Mouse (Mus musculus): ENCODE data around the gene Slamf9. TPM values are rescaled to one million over a fixed set of nuclear protein-coding genes. Genes with fewer than 3 reads are reported as not detected.

The Slamf9 gene
- polyA plus RNA-seq, 1 experiment from 2014 or later = not detected

DNA sequence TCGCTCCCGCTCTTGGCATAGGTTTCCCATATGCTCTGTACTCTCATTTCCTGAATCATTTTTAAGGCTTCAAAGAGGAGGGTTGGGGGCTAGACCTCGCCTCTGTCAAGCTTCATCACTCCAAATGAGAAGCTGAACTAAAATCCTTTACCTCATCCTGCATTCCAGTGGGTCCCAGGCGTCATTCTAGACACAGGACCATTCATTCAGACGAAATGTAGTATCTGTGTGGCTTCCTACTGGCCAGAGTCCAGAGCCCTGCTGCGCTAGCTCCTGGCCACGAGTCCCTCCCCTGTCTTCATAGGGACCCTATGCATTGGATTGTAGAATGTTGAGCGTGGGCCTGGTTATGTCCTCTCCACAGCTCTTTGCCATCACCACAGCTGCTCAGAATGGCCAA lies 29.6 kb downstream of the Slamf9 start:
- Histone ChIP-seq H3K9ac (no peak overlapping the region), H3K36me3 (peaks cover 9% of the 10 kb centered on the region; the same call in 1 of the 2 replicates), H3K9me3 (no peaks in the 10 kb centered on the region), H3K4me2 (peak overlapping the region; percentile 11; the same call in 1 of the 2 replicates), H3K4me1 (peaks cover 61% of the 10 kb centered on the region), H3K27ac (peak overlapping the region; percentile 73; the same call in 1 of the 2 replicates), H3K4me3 (no peak overlapping the region), H3K27me3 (peaks cover 25% of the 10 kb centered on the region)
- 58% methylated on average over 8 of the region's 8 CpGs for WGBS
- no peak for ATAC-seq (ENCODE audit: insufficient number of reproducible peaks, insufficient read depth, low FRiP score, low TSS enrichment, low read depth)

DNA sequence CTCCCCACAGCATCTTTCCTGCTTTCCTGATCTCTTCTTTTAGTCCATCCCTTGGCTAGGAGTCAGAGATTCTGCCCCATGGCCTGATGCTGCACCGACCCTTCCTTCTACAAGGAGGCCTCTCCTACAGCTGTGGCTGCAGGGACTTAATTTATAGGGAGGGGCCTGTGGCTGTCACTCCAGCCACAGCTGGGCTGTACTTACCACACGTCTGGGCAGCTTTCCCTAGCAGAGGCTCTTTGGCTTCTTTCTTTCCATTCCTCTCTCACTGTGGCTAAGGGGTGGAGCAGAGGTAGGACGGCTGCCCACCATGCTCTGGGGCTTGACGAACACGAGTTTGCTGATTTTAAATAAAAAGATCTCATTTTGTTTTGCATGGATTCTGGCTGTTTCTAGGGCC lies 31.8 kb downstream of the Slamf9 start:
- Histone ChIP-seq H3K4me1 (peaks cover 48% of the 10 kb centered on the region), H3K27ac (peak overlapping the region; percentile 11; the same call in 1 of the 2 replicates)
- no peak for ATAC-seq (ENCODE audit: insufficient number of reproducible peaks, insufficient read depth, low FRiP score, low TSS enrichment, low read depth)

DNA sequence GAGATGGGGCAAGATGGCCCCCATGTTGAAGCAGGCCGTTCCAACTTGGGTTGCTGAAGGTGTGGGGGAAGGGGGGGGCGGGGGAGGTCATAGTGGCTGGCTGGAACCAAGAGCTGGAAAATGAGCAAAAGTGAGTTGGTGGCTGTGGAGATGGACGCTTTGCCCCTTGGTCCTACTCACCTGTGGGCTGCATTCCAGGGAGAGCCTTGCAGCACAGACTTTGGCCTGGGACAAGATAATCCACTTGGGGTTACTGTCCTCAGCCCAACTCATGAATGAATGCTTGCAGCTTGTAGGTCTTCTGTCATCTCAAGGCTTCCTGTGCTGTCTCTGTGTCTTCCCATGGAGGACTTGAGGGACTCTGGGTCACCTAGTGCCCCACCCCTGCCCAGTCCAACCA lies 32.5 kb downstream of the Slamf9 start:
- peaks cover 47% of the 10 kb centered on the region for H3K4me1 ChIP-seq
- H3K9me3 ChIP-seq = no peaks in the 10 kb centered on the region
- ATAC-seq (ENCODE audit: insufficient number of reproducible peaks, insufficient read depth, low FRiP score, low TSS enrichment, low read depth) = no peak
- no peaks in the 10 kb centered on the region for H3K27me3 ChIP-seq
- no peak overlapping the region for H3K4me2 ChIP-seq
- H3K27ac ChIP-seq = 0 out of 2 replicates have a peak overlapping the region, but pooled peaks have one; percentile 11
- H3K36me3 ChIP-seq = peaks cover 9% of the 10 kb centered on the region; the same call in 1 of the 2 replicates
- H3K4me3 ChIP-seq = no peak overlapping the region
- no peak overlapping the region for H3K9ac ChIP-seq
- WGBS = 87% methylated on average over 3 of the region's 3 CpGs

More for the DNA sequence above, 31.8 kb downstream of the Slamf9 start:
- H3K9me3 ChIP-seq = no peaks in the 10 kb centered on the region
- H3K27me3 ChIP-seq = peaks cover 6% of the 10 kb centered on the region; the same call in 1 of the 2 replicates
- peaks cover 9% of the 10 kb centered on the region; the same call in 1 of the 2 replicates for H3K36me3 ChIP-seq
- no peak overlapping the region for H3K9ac ChIP-seq
- 45% methylated on average over 5 of the region's 5 CpGs for WGBS
- H3K4me3 ChIP-seq = no peak overlapping the region
- H3K4me2 ChIP-seq = no peak overlapping the region

DNA sequence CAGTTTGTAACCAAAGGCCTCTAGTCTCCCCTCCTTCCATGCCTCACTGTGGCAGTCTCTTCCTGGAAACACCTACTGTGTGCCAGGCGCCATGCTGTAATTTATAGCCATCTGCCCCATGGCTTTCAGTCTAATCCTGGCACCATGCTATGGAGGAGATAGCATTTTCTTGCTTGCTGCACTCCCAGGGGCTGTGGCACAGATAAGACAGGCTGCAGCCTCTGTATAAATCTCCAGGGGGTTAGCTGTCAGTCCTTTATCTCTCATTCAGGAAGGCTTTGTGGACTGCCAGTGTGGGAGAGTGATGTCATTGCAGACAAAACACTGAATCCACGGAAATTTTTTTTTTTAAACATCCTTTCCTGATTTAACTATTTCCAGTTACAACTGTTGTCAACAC lies 33.0 kb downstream of the Slamf9 start:
- Histone ChIP-seq H3K9me3 (no peaks in the 10 kb centered on the region), H3K9ac (no peak overlapping the region), H3K4me3 (no peak overlapping the region), H3K36me3 (peaks cover 9% of the 10 kb centered on the region; the same call in 1 of the 2 replicates), H3K27me3 (no peaks in the 10 kb centered on the region), H3K4me2 (no peak overlapping the region), H3K4me1 (peaks cover 46% of the 10 kb centered on the region), H3K27ac (no peak overlapping the region)
- 52% methylated on average over 2 of the region's 2 CpGs for WGBS
- no peak for ATAC-seq (ENCODE audit: insufficient number of reproducible peaks, insufficient read depth, low FRiP score, low TSS enrichment, low read depth)

DNA sequence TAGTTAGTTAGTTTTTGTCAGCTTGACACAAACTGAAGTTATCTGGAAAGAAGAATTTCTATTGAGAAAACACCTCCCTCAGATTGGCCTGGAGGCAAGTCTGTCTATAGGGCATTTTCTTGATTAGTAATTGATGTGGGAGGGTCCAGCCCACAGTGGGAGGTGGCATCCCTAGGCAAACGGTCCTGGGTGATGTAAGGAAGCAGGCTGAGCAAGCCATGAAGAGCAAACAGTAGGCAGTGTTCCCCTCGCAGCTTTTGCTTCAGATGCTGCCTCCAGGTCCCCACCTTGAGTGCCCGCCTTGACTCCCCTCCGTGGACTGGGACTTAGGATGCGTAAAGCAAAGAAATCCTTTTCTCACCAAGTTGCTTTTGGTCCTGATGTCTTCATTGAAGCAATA lies 34.1 kb downstream of the Slamf9 start:
- Histone ChIP-seq H3K27me3 (no peaks in the 10 kb centered on the region), H3K9ac (no peak overlapping the region), H3K4me3 (no peak overlapping the region), H3K9me3 (no peaks in the 10 kb centered on the region), H3K4me2 (no peak overlapping the region), H3K27ac (no peak overlapping the region), H3K36me3 (peaks cover 9% of the 10 kb centered on the region; the same call in 1 of the 2 replicates), H3K4me1 (peaks cover 47% of the 10 kb centered on the region)
- no peak for ATAC-seq (ENCODE audit: insufficient number of reproducible peaks, insufficient read depth, low FRiP score, low TSS enrichment, low read depth)
- 73% methylated on average over 5 of the region's 5 CpGs for WGBS

DNA sequence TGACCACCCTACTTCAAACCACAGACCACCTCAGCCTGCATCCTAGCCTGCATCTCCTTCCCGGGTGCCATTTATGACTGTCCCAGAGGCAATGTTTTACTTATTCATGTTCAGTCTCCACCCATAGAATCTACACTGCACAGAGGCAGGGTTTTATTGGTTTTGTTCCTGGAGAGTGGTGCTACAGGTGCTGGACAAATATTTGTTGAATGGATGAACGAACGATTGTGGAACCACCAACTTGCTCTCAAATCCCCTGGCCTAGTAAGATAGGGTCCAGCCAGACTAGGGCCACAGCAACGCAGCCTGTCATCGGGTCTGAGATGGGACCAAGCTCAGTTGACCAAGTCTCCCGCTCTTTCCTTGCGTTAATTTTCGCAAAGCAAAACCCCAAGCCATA lies 34.8 kb downstream of the Slamf9 start:
- Histone ChIP-seq H3K4me2 (no peak overlapping the region; the same call in 1 of the 2 replicates), H3K36me3 (peaks cover 8% of the 10 kb centered on the region; the same call in 1 of the 2 replicates), H3K9me3 (no peaks in the 10 kb centered on the region), H3K4me3 (no peak overlapping the region), H3K27ac (no peak overlapping the region), H3K4me1 (peaks cover 41% of the 10 kb centered on the region), H3K27me3 (no peaks in the 10 kb centered on the region), H3K9ac (no peak overlapping the region)
- WGBS = 45% methylated on average over 8 of the region's 8 CpGs
- no peak for ATAC-seq (ENCODE audit: insufficient number of reproducible peaks, insufficient read depth, low FRiP score, low TSS enrichment, low read depth)

DNA sequence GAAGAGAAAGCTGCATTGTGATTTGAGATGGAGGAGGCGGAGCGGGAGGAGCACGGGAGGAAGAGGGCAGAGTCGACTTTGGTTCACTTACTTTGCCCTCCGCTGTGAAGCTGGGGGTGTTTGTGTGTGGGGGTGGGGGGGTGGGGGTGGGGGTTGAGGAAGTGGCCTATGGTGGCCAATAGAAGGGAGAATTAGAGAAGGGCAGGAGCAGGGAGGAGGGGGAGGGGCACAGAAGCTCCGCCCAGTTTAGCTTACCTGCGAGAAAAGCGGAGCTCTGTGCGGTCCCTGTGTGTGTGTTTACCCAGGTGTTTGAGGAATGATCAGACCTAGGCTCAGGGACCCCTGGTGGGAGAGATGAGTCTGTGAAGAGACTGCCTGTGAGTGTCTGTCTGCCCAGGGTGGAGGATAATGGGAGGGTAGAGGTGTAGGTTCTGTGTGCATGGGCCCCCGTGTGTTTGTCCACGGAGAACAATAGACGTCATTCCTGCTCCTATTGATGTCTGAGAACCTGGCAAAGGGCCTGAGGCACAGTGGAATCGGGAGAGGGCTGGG lies 35.3 kb downstream of the Slamf9 start:
- 22% methylated on average over 13 of the region's 13 CpGs for WGBS
- no peak overlapping the region for H3K27ac ChIP-seq
- peak; percentile 11; the same call in 1 of the 2 replicates for ATAC-seq (ENCODE audit: insufficient number of reproducible peaks, insufficient read depth, low FRiP score, low TSS enrichment, low read depth)

DNA sequence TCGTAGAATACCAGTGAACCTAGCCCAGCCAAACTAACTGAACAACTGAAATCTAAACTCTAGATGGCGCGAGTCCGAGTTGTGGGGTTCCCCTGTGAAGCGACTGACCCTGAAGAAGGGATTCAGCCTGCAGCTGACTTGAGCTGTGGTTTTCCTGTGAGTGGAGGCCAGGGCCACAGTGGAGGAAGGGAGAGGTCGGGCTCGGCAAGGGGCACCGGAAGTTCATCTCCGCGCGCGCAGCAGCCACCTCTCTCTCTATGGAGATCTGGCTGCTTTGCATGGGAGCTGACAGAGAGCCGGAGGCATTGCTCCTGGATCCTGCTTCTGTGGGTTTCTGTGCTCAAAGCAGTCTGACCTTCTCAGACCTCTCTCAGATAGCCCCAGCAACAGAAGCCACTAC lies 37.8 kb downstream of the Slamf9 start:
- Histone ChIP-seq H3K27ac (peak overlapping the region; percentile 11; the same call in 1 of the 2 replicates), H3K36me3 (no peaks in the 10 kb centered on the region), H3K27me3 (no peaks in the 10 kb centered on the region), H3K4me3 (no peak overlapping the region; the same call in 1 of the 2 replicates), H3K9ac (no peak overlapping the region), H3K4me2 (peak overlapping the region; percentile 45), H3K9me3 (0 out of 2 replicates have a peak, but pooled peaks cover 6% of the 10 kb centered on the region), H3K4me1 (peaks cover 31% of the 10 kb centered on the region)
- no peak for ATAC-seq (ENCODE audit: insufficient number of reproducible peaks, insufficient read depth, low FRiP score, low TSS enrichment, low read depth)
- 22% methylated on average over 13 of the region's 13 CpGs for WGBS

More for the DNA sequence above, 35.3 kb downstream of the Slamf9 start:
- no peaks in the 10 kb centered on the region for H3K27me3 ChIP-seq
- peaks cover 3% of the 10 kb centered on the region; the same call in 1 of the 2 replicates for H3K36me3 ChIP-seq
- H3K4me1 ChIP-seq = peaks cover 37% of the 10 kb centered on the region
- H3K9me3 ChIP-seq = no peaks in the 10 kb centered on the region
- H3K4me2 ChIP-seq = peak overlapping the region; percentile 18; the same call in 1 of the 2 replicates
- no peak overlapping the region for H3K9ac ChIP-seq
- H3K4me3 ChIP-seq = no peak overlapping the region

DNA sequence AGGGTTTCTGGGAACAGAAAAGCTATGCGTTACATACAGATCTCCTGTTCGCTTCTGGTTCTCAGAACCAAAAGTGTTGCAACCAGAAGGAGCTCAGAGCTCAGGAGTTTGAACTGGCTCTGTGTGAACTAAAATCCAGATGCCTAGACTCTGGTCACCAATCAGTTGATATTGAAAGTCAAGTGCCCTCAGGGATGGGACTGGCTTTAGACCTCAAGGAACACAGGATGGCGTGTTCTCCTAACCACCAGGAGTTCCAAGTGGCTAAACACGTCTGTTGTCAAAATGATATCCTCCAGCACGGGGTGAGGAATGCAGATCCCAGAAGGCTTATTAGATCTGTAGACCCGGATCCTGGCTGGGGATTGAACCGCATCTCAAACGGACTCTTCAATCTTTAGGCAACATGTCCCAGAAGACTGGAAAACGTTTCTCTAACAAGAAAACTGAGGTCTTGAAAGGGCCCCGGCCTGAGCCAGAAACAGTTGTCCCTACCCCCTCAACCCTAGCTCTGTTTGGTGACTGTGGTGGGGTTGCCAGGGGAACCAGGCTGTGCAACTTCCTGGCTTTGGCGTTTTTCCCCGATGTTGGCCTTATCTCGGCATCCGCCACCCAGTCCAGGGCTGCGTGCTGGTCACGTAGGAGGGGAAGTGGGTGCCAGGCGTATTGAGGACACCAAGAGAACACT lies 38.5 kb downstream of the Slamf9 start:
- no peak overlapping the region for H3K9ac ChIP-seq
- H3K9me3 ChIP-seq = 0 out of 2 replicates have a peak, but pooled peaks cover 6% of the 10 kb centered on the region
- H3K4me3 ChIP-seq = no peak overlapping the region
- no peak; the same call in 1 of the 2 replicates for ATAC-seq (ENCODE audit: insufficient number of reproducible peaks, insufficient read depth, low FRiP score, low TSS enrichment, low read depth)
- H3K27me3 ChIP-seq = no peaks in the 10 kb centered on the region
- H3K4me2 ChIP-seq = no peak overlapping the region
- peak overlapping the region; percentile 11; the same call in 1 of the 2 replicates for H3K27ac ChIP-seq
- 75% methylated on average over 17 of the region's 17 CpGs for WGBS
- no peaks in the 10 kb centered on the region for H3K36me3 ChIP-seq
- peaks cover 31% of the 10 kb centered on the region for H3K4me1 ChIP-seq

DNA sequence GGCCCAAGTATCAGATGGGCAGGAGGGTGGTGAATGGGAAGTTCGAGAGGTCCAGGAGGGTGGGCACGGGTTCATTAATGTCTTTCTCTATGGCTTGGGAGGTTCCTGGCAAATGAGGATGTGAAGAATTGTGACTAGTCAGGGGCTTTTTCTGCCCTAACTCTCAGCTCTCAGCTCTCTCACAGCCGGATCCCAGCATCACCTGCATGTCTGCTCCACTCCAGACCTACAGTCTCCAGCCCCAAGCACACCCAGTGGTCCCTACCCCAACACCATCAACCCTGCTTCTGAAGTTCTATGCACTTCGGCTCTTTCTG lies 39.0 kb downstream of the Slamf9 start:
- 87% methylated on average over 4 of the region's 4 CpGs for WGBS
- Histone ChIP-seq H3K9ac (no peak overlapping the region), H3K36me3 (no peaks in the 10 kb centered on the region), H3K4me3 (no peak overlapping the region), H3K27ac (no peak overlapping the region), H3K4me1 (peaks cover 31% of the 10 kb centered on the region), H3K4me2 (no peak overlapping the region), H3K9me3 (0 out of 2 replicates have a peak, but pooled peaks cover 6% of the 10 kb centered on the region), H3K27me3 (no peaks in the 10 kb centered on the region)
- no peak for ATAC-seq (ENCODE audit: insufficient number of reproducible peaks, insufficient read depth, low FRiP score, low TSS enrichment, low read depth)

DNA sequence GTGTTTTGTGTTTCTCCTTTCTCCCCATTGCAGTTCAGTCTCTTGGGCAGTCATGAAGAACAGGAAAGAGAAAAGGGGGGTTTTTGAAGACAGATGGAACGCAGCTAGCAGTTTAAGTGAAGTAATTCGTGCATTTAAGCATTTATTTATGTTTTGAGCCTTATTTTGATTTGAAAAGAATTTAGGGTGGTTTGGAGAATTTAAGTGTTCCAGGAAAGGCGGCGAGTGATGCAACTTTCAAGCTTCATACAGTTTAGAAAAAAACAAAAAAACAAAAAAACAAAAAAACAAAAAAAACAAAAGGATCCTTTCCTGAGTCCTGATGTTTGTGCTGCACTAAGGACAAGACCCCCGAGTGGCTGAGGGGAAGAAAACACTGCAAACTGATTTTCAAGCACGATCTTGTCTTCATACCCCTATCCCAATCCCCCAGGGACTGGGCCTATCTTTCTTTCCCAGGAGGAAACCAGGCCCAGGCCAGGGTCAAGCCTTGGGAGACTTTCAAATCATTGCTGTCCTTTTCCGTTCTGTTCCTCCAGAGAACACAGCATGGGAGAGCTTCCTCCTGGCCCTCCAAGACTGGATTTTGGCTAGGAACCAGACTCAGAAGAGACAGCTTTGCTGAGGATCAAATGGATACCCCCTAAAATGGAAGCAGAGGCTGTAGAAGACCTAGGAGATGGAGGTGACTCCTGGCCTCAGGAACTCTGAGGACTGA lies 39.6 kb downstream of the Slamf9 start:
- no peak for ATAC-seq (ENCODE audit: insufficient number of reproducible peaks, insufficient read depth, low FRiP score, low TSS enrichment, low read depth)
- H3K9ac ChIP-seq = no peak overlapping the region
- H3K4me2 ChIP-seq = no peak overlapping the region
- no peaks in the 10 kb centered on the region for H3K36me3 ChIP-seq
- no peak overlapping the region for H3K27ac ChIP-seq
- peaks cover 31% of the 10 kb centered on the region for H3K4me1 ChIP-seq
- H3K27me3 ChIP-seq = no peaks in the 10 kb centered on the region
- 0 out of 2 replicates have a peak, but pooled peaks cover 6% of the 10 kb centered on the region for H3K9me3 ChIP-seq
- 73% methylated on average over 7 of the region's 7 CpGs for WGBS
- H3K4me3 ChIP-seq = no peak overlapping the region
